In the genomic region with DNA sequence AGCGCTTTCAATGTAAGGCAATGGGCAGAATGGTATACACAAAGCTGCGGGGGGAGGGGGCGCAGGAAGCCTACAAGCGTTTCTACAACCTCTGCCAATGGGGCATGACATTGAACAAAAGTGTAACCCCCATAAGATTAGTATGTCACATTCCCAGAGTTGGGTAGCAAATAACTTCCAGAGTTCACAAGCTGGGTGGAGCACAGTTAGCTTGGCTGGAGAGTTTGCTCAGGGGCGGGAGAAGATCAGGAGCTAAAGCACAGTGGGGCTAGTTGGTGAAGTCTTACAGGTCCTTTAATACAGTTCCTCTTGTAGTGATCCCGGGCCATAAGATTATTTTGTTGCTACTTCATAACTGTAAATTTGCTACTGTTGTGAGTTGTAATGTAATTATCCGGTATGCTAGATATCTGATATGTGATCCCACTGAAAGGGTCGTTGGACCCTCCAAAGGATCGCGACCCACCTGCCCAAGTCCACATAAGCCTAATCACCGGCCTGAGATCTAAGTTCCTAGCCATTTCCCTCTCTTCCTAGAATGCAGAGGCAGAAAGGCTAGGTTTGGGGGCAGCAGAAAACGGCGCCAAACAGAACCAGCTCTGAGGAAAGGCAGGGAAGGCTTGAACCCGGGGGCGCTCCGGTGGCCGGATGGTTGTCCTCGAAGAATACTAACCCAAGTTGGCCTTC, we compare ENCODE assay signal across 8 mouse cellular contexts. TPM values are rescaled to one million over a fixed set of nuclear protein-coding genes. Genes with fewer than 3 reads are reported as not detected.
DNase-seq lines count a peak whose midpoint lies in the region; ATAC-seq and TF ChIP-seq lines count a peak whose summit lies in the region.

No protein-coding gene starts in this region.

- peak; percentile 18 for DNase-seq in adrenal gland, adult 2 months
- DNase-seq in adrenal gland, adult 8-10 months: no peak
- no peak for DNase-seq in testis, postnatal 14 days (ENCODE audit: low spot score)
- peak; percentile 23 for DNase-seq in hindbrain, embryonic 11.5 days (ENCODE audit: low spot score)
- no peak for DNase-seq in liver, postnatal 0 days
- DNase-seq in ovary, postnatal 14 days (ENCODE audit: low spot score): no peak
- DNase-seq in testis, postnatal 10 days (ENCODE audit: low spot score): no peak

- peak overlapping the region; percentile 73 for H3K4me2 ChIP-seq in hindbrain, embryonic 11.5 days (replicated peaks; ENCODE audit: low read depth, low read length)
- peak overlapping the region; percentile 90 for H3K4me2 ChIP-seq in liver, postnatal 0 days (ENCODE audit: low read depth, low read length)

- ATAC-seq in hindbrain, embryonic 11.5 days (ENCODE audit: low FRiP score): no peak
- ATAC-seq in liver, postnatal 0 days: peak; percentile 54

- no peaks in the 10 kb centered on the region for H3K27me3 ChIP-seq in testis, adult 2 months (ENCODE audit: control insufficient read depth, insufficient read depth, low read length)
- H3K27me3 ChIP-seq in hindbrain, embryonic 11.5 days (ENCODE audit: control insufficient read depth, insufficient read depth, low read length): no peaks in the 10 kb centered on the region
- no peaks in the 10 kb centered on the region for H3K27me3 ChIP-seq in liver, postnatal 0 days (ENCODE audit: insufficient read depth, low read length)

- H3K9me3 ChIP-seq in hindbrain, embryonic 11.5 days (ENCODE audit: control insufficient read depth, low read length): no peaks in the 10 kb centered on the region
- no peaks in the 10 kb centered on the region for H3K9me3 ChIP-seq in liver, postnatal 0 days (ENCODE audit: low read length)

- H3K9ac ChIP-seq in hindbrain, embryonic 11.5 days (ENCODE audit: low read depth, low read length): peak overlapping the region; percentile 92
- peak overlapping the region; percentile 98 for H3K9ac ChIP-seq in liver, postnatal 0 days (replicated peaks)

- no peak for TF ChIP-seq CTCF in testis, adult 2 months (IDR thresholded peaks at IDR 0.05; ENCODE audit: control insufficient read depth, insufficient read depth, insufficient replicate concordance, low read depth, low read length)
- TF ChIP-seq CTCF in liver, postnatal 0 days (IDR thresholded peaks at IDR 0.05; ENCODE audit: low read depth): no peak

- H3K4me1 ChIP-seq in testis, adult 2 months (ENCODE audit: control insufficient read depth, insufficient read depth, low read length): peaks cover 17% of the 10 kb centered on the region
- peaks cover 3% of the 10 kb centered on the region; the same call in 1 of the 2 replicates for H3K4me1 ChIP-seq in hindbrain, embryonic 11.5 days (replicated peaks; ENCODE audit: control insufficient read depth, insufficient read depth, low read length)
- peaks cover 46% of the 10 kb centered on the region for H3K4me1 ChIP-seq in liver, postnatal 0 days (ENCODE audit: insufficient read depth)

- no peak for TF ChIP-seq POLR2A in testis, adult 2 months (IDR thresholded peaks at IDR 0.05; ENCODE audit: control insufficient read depth, low read depth, low read length)

- peak overlapping the region; percentile 94 for H3K4me3 ChIP-seq in testis, adult 2 months (ENCODE audit: control insufficient read depth, low read depth, low read length)
- H3K4me3 ChIP-seq in hindbrain, embryonic 11.5 days (ENCODE audit: low read depth, low read length): peak overlapping the region; percentile 94
- H3K4me3 ChIP-seq in liver, postnatal 0 days (ENCODE audit: low read depth, low read length): peak overlapping the region; percentile 96

- no peak for TF ChIP-seq EP300 in liver, postnatal 0 days (IDR thresholded peaks at IDR 0.05; ENCODE audit: low read depth)

- no peaks in the 10 kb centered on the region; the same call in 1 of the 2 replicates for H3K36me3 ChIP-seq in testis, adult 2 months (ENCODE audit: control insufficient read depth, insufficient read depth, low read length)
- no peaks in the 10 kb centered on the region for H3K36me3 ChIP-seq in hindbrain, embryonic 11.5 days (ENCODE audit: control insufficient read depth, insufficient read depth, low read length)
- peaks cover 12% of the 10 kb centered on the region for H3K36me3 ChIP-seq in liver, postnatal 0 days (replicated peaks; ENCODE audit: insufficient read depth, low read length)

- H3K27ac ChIP-seq in testis, adult 2 months (ENCODE audit: control insufficient read depth, insufficient read depth, low read depth, low read length): peak overlapping the region; percentile 23
- peak overlapping the region; percentile 6; the same call in 1 of the 2 replicates for H3K27ac ChIP-seq in hindbrain, embryonic 11.5 days (ENCODE audit: low read depth, low read length)
- H3K27ac ChIP-seq in liver, postnatal 0 days (ENCODE audit: low read depth): peak overlapping the region; percentile 97

- 18% methylated on average over 18 of the region's 18 CpGs for WGBS in hindbrain, embryonic 11.5 days
- WGBS in liver, postnatal 0 days (ENCODE audit: insufficient replicate concordance): 11% methylated on average over 18 of the region's 18 CpGs

RNA-seq across cellular contexts. Expression of a gene that starts 0.4 kb away (rescaled TPM):
- total RNA-seq in adrenal gland, adult 2 months (2021): 1 to 10 TPM; 3.2 to 5.3 TPM
- polyA plus RNA-seq in adrenal gland, adult 2 months (2012; rRNA removed): 2.6 and 2.8 TPM in 2 replicates
- total RNA-seq in adrenal gland, adult 8-10 months (2022): 1 to 10 TPM; 3.0 to 7.9 (median 6.0) TPM
- polyA plus RNA-seq in testis, adult 2 months (2012; rRNA removed): 38.3 and 42.1 TPM in 2 replicates
- 2.4 and 4.1 TPM in 2 replicates for polyA plus RNA-seq in hindbrain, embryonic 11.5 days (2014; fragmentation: Nextera tagmentation; extraction: Ambion mirVana)
- polyA plus RNA-seq in liver, postnatal 0 days (2015; fragmentation: Nextera tagmentation; extraction: Ambion mirVana): 2.3 and 2.8 TPM in 2 replicates

RNA-seq across cellular contexts. Expression of a gene that starts 0.5 kb away (rescaled TPM):
- total RNA-seq in adrenal gland, adult 2 months (2021): 100 to 1,000 TPM; 347 to 398 TPM
- 107 and 114 TPM in 2 replicates for polyA plus RNA-seq in adrenal gland, adult 2 months (2012; rRNA removed)
- 100 to 1,000 TPM; 226 to 318 (median 254) TPM for total RNA-seq in adrenal gland, adult 8-10 months (2022)
- polyA plus RNA-seq in testis, adult 2 months (2012; rRNA removed): 55.0 and 57.4 TPM in 2 replicates
- 98.7 and 101 TPM in 2 replicates for polyA plus RNA-seq in hindbrain, embryonic 11.5 days (2014; fragmentation: Nextera tagmentation; extraction: Ambion mirVana)
- 68.3 and 76.4 TPM in 2 replicates for polyA plus RNA-seq in liver, postnatal 0 days (2015; fragmentation: Nextera tagmentation; extraction: Ambion mirVana)

RNA-seq across cellular contexts. Expression of a gene that starts 40.9 kb away (rescaled TPM):
- 1 to 10 TPM in 1 of 2 experiments, under 1 TPM in 1; 0.37 to 1.5 TPM for total RNA-seq in adrenal gland, adult 2 months (2021)
- polyA plus RNA-seq in adrenal gland, adult 2 months (2012; rRNA removed): 1.5 and 1.8 TPM in 2 replicates
- 1 to 10 TPM; 1.0 to 2.3 (median 1.8) TPM for total RNA-seq in adrenal gland, adult 8-10 months (2022)
- 0.04 and 0.05 TPM in 2 replicates for polyA plus RNA-seq in testis, adult 2 months (2012; rRNA removed)
- 2.3 and 2.6 TPM in 2 replicates for polyA plus RNA-seq in hindbrain, embryonic 11.5 days (2014; fragmentation: Nextera tagmentation; extraction: Ambion mirVana)
- 0.39 and 0.61 TPM in 2 replicates for polyA plus RNA-seq in liver, postnatal 0 days (2015; fragmentation: Nextera tagmentation; extraction: Ambion mirVana)

Comparison
In these comparisons a context has a peak if more than half of its experiments do, and no peak if none do; other contexts are left out.
1. DNase-seq: peak in adrenal gland, adult 2 months (single experiment) and hindbrain, embryonic 11.5 days (single experiment); none in adrenal gland, adult 8-10 months (single experiment), testis, postnatal 14 days (single experiment), liver, postnatal 0 days (single experiment), ovary, postnatal 14 days (single experiment) and testis, postnatal 10 days (single experiment).
2. H3K27ac ChIP-seq: peak in every context shown above with its lines; median percentile 97 in liver, postnatal 0 days; 23 in testis, adult 2 months; 6 in hindbrain, embryonic 11.5 days.
3. Peak in every context shown above with its lines, with median percentiles within 50 percentile points of each other: H3K4me3 ChIP-seq.